Mouse (Mus musculus) hindlimb bud, embryonic 11.5 days (tissue): ENCODE results near the gene Smc3.
"Not testable (repeated sequence)": the region's sequence is repeated elsewhere in the genome, so short reads cannot be mapped to it uniquely, and the experiment has no call there.

Source experiments
- DNase-seq: peaks from one replicate; pipeline ENCODE4 v3.0.0-alpha.2; 2012; ENCODE audit warnings: low read depth, low spot score; ENCODE audit errors: extremely low spot score

The Smc3 gene

DNA sequence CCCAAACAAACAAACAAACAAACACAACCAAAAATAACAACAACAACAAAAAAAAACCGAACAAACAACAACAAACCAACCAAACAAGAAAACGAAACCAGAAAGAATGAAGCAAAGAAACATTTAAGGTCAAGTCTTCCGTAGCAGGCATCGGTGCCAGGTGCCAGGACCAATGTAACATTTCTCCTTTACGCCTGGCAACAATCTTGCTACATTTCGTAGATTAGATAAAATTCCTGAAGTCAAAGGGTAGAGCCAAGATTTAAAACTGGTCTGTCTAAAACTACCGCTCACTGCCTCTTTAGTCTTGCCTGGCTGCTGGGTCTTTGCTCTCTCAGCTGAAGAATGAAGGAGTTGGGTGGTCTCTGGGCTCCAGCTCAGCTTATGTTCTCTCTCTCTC lies 24.1 kb upstream of the Smc3 start:
- no peak for DNase-seq

DNA sequence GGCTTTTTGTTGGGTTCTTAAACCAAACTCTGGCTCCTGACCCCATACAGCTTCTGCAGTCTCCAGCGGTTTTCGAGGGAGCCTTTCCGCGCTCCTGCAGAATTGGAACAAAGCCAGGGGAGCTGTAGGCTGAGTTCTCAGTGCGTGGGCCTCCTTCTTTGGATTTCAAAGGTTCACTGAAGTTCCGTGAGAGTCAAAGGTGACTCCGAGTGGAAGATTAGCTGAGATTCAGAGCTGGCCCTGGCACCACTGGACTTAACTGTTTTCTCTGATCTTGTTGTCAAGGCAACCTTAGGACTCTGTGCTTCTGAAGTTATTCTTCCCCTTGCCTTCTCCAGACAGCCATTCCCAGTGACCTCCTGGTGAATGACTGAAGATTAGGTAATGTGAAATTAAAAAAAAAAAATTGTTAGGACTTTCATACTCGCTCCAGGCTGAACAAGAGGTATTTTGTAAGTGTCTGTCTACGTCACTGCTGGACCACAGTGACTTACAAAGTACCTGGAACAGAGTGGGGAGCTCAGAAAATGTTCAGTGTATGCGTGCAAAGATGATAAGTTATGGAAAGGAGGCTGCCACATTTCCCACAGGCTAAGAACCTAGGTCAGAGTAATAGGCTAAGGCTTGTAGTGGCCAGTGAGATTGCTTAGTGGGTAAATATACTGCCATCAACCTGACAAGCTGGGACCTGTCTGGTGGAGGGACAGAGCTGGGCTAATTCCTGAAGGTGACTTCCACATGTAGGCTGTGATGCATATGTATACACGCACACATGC lies 23.0 kb upstream of the Smc3 start:
- no peak for DNase-seq

DNA sequence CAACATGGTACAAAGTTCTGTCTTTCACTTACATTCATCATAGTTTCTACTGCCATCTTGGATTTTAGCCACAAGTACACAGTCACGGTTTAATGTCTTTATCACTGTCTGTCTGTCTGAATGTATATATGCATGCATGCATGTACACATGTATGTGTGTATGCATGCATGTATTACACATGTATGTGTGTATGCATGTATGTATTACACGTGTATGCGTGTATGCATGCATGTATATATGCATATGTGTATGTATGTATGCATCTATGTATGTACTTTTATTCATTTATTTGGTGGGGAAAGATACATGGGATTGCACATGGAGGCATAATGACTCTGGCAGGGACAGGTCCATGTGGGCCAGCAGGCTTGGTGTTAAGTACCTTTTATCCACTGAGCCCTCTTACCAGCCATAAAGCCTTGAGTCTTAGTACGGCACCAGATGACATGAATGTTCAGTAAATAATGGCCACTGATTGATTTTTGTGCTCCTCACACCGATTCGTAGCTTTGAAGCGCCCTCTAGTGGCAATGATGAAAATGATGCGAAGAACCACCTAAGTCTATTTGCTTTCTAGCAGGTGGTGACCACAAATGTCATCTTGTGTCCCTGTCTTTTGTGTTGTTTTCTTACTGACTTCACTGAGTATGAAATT lies 21.5 kb upstream of the Smc3 start:
- DNase-seq, result peak; percentile 69

DNA sequence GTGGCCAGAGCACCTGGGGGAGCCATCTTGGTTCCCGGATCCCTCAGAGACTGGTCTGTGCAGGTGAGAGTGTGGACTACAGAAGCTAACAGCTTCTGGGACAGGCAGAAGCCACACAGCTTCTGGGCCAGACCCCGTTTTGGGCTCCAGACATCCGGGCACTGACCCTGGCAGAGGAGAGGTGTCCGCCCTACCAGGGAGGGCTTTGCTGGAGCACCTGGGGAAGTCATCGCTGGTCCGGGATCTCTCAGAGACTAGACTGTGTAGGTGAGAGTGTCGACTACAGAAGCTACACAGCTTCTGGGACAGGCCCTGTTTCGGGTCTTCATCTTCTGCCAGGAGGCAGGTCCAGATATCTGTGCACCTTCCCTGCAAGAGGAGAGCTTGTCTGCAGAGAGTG lies 19.9 kb upstream of the Smc3 start:
- not testable (repeated sequence) for DNase-seq

DNA sequence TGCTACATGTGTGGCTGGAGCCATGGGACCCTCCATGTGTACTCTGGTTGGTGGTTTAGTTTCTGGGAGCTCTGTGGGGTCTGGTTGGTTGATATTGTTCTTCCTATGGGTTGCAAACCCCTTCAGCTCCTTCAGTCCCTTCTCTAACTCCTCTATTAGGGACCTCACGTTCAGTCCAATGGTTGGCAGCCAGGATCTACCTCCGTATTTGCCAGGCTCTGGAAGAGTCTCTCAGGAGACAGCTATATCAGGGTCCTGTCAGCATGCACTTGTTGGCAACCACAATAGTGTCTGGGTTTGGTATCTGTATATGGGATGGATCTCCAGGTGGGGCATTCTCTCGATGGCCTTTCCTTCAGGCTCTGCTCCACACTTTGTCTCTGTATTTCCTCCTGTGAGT lies 12.5 kb upstream of the Smc3 start:
- not testable (repeated sequence) for DNase-seq

DNA sequence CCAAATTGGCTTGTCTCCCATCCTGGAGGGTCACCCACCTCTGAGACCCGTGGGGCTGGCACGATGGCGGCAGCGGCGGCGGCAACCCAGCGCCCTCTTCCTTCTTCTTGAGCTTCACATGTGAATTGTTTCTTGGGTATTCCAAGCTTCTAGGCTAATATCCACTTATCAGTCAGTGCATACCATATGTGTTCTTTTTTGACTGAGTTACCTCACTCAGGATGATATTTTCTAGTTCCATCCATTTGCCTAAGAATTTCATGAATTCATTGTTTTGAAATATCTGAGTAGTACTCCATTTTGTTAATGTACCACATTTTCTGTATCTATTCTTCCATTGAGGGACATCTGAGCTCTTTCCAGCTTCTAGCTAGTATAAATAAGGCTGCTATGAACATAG lies 11.2 kb upstream of the Smc3 start, which contains the start of gene Nutf2-ps1:
TSS of gene Nutf2-ps1 (minus strand) at position 101 of the 400 bp plus-strand sequence.
- DNase-seq, result not testable (repeated sequence)

DNA sequence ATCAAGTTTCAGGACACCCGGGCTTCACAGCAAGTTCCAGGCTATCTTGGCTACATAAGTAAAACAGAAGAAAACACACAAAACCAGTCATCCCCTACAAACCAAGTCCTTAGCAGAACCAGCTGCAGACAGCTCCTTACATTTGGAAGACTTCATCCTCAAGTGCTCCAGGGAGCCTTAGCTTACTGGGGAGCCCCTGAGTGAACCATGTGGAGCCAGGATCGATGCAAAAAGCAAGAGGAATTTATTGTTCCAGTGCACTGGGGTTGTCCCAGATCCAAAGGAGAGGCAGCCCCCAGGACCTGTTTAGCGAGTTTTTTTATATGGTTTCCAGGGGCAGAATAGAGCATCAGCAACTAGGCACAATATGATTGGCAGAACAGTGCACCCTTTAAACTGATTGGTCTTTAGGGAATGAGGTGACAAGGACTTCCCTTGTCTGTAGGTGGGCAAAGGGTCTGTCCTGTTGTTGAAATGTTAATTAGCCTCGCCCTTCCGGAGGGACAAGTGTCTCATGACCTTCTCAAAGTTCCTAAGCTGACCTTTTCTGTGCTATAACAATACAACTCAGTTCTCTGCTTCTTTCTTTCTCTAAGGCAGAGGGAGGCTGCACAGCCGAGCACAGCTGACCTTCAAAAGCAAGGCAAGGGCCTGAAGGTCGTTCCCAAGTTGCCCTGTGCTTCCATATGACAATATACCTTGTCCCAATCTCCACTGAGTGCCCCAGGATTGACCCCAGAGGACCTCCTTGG lies 3.3 kb upstream of the Smc3 start:
- no peak for DNase-seq

DNA sequence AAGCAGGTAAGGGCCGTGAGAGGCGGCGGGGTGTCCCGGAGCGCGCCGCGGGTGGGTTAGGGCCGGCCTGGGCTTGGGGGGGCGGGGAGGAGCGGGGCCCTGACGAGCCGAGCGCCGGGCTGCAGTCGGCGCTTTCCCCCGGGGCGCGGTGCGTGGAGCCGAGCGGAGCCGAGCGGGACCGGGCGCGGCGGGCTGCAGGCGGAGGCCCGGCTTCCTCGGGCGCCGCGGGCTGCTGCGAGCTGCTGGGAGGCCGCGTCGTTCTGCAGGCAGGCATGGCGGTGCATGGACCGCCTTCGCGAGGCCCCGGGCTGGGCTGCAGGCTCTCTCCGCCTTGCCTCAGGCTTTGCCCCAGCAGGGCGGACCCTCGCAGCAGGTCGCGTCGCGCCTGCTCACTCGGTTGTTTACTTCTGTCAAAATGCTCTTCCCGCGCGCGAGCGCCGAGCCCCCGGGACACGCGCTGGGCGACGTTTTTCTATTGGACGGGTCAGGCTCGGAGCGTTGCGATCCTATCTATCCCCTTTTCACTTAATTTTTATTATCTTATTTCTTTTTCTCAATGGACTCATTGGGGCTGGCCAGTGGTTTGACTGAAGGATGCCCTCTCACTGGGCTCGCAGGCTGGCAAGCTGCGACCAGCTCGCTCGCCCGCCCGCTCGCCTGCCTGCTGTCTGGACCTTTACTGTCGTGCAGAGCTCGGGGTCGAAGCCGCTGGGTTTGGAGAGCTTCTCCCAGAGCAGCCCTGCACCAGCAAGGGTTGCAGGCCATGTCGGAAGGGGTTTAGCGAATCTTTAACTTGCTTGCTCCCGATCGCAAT lies 558 bp downstream of the Smc3 start:
- DNase-seq, result no peak

DNA sequence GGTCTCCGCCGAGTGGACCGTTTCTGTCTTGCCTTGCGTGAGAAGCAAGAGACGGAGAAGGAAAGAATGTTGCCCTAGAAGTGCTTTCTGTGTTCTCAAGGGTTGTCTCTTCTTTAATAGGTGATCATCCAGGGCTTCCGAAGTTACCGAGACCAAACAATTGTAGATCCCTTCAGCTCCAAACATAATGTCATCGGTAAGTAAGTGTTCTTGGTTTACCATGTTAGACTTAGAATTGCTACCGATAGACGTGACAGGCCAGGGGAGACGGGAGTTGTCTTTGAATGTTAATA lies 1.1 kb downstream of the Smc3 start:
- no peak for DNase-seq

DNA sequence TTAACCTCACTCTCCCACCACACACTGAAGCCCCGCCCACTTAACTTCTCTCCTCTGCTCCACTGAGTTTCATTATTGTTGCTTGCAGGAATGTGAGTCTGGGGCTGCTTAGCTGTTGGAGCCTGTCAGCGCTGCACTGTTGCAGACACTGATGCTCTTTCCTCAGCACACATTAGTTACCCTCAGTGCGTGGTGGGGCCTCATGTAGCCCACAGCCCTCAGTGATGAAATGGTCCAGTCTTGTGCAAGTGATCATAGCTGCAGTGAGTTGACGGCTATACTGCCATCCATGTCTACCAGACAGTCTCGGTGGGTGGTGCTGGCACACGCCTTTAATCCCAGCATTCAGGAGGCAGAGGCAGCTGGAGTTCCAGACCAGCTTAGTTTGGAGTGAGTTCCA lies 8.7 kb downstream of the Smc3 start:
- DNase-seq, result no peak

DNA sequence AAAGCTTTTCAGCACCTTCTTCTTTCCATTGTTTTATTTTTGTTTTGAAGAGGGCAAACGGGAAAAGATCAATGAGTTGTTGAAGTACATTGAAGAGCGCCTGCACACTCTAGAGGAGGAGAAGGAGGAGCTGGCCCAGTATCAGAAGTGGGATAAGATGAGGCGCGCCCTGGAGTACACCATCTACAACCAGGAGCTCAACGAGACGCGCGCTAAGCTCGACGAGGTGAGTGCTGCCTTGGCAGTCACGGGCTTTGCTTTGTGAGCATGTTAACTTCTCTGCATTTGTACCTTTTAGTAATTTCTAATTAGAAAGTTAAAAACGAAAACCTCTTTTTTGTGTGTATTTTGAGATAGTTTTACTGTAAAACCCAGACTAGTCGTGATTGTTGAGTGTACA lies 21.5 kb downstream of the Smc3 start:
- DNase-seq, result no peak

DNA sequence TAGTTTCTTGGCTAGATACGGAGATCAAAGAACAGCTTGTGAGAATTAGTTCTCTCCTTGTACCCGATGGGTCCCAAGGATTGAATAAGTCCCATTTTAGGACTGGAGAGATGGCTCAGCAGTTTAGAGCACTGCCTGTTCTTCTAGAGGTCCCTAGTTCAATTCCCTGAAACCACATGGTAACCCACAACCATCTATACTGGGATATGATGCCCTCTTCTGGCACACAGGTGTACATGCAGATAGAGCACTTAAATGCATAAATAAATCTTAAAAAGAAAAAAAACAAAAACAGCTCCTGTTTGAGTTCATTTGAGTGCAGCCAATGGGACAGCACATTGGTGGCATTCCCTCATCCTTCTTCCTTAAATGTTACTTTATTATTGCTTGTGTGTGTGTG lies 37.8 kb downstream of the Smc3 start:
- DNase-seq, result no peak

DNA sequence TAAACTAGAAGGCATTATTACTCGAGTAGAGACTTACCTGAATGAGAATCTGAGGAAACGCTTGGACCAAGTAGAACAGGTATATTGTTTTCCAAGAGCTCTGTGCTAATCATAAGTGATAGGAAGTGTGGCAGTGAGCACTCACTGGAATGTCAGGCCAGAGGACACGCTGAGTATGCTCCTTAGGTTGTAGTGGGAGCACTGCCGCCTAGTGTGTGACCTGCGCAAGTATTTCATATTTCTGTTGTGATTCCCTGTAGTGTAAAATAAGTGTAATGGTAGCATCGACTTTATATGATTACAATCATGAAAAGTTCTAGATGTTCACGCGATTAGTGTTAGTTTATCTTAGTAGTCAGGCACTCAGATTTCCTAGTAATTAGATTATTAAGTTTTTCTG lies 38.5 kb downstream of the Smc3 start:
- DNase-seq, result no peak

DNA sequence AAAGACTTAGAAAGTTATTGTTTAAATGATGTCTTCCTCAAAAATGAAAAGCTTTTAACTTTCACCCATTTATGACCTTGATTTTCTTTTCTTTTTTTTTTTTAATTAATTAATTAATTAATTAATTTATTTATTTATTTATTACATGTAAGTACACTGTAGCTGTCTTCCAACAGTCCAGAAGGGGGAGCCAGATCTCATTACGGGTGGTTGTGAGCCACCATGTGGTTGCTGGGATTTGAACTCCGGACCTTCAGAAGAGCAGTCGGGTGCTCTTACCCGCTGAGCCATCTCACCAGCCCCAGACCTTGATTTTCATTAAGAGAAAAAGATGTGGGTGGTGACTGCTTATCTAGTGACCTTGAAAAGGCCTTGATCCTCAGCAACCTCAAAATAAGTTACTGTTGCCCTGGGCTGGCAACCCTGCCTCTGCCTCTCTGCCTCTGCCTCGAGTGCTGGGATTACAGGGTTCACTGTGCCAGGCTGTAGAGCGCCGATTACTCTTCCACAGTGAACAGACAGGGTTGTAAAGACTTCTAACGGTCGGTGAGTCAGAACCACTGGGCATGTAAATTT lies 43.9 kb downstream of the Smc3 start:
- DNase-seq, result no peak

DNA sequence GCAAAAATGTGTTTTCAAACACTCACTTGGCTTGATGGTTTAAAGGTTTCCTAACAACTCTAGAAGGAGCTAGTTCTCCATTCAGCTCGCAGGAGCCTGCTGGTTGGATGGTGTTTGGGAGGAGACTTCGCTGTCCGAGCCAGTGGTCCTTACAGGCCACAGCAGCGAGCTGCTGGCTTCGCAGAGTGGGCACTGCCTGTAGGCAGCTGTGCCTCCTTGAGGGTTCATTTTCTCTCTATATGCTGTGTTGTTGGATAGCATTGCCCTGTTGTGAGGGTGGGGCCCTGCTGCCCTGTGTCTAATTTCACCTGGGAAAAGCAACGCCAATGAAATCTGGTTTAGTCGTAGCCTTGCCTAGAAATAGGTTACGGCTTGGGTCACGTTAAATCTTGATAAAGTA lies 47.1 kb downstream of the Smc3 start:
- DNase-seq, result no peak

DNA sequence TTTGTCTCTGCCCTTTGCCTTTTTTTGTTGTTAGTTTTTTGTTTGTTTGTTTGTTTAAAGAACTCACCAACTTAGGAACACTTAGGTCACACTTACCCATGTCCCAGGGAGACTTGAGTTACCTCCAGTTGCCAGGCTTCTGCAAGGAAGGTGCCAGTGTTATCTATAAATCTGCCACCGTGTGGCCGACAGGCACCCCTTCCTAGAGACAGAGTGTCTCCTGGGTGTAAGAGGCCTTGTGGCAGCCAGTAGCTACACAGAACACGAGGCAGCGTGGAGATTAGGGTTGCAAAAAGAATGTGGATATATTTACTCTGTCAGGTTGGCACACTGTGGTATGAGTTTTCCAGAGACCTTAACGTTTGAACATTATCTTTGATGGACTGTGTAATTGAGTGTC lies 47.9 kb downstream of the Smc3 start:
- DNase-seq, result no peak

DNA sequence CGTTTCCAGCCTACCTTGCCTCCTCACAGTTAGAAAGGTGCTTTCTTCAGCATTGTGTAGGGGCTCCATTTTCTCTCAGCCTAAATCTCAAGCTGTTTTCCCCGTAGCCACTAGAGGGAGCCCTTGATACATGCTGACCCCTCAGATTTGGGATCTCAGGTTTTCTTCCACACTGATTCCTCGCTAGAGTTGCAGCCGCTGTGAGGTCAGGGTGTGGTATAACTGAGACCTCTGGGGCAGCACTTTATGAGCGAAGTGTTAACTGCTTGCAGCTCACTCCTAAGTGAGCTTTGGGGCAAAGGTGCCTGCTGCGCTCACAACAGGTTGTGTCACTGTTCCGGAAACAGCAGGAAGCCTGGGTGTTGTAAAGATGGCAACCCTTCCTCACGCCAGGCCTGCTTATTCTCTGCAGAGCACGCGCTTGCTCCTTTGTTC lies 48.6 kb downstream of the Smc3 start:
- peak; percentile 88 for DNase-seq

DNA sequence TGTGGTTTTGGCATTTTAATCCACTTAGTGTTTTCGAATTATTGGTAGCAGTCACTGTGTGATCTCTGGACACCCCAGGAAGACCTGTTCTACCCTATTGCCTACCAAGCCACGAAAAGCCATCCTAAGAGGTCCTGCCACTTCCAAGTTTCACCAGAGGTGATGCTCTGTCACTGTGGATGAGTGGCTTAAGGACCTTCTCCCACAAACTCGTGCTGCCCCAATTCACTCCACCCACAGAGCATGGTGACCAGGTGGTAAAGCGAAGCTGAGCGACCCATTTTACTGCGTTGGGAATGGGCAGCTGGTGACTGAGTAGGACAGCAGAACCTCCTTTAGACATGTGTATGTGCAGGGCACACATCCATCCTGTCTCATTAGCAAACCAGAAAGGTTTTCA lies 49.2 kb downstream of the Smc3 start:
- DNase-seq, result no peak

DNA sequence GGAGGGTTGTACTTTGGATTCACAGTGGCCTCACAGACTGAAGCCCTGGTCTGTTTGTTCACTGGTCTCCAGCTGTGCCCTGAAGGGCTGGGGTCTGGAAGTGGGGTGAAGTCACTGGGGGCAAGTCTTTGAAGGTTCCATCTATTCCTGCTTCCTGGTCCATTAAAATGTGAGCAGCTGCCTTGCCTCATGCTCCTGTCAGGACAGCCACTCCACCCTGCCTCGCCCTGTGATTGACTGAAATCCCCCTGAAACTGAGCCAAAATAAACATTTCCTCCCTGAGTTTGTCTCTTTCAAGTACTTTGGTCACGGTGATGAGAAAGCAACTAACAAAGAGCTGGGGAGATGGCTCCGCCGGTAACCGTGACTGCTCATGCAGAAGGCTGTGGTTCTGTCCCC lies 49.6 kb downstream of the Smc3 start:
- DNase-seq, result no peak

DNA sequence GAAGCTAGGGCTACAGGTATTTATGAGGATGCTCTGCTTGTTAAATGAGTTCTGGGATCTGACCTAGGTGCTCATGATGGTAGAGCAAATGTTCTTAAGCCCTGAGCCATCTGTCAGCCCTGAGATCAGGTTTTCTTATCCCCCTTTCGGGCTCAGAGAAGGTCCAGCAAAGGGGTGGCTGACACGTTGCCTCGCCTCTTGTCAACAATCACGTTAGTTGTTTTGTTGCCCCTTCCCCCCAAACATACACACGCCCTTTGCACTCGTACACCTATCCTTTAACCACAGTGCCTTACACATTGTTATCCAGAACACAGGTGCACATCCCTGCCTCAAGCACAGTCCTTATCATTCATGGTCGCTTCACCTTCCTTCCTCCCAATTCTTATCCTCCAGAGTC lies 50.7 kb downstream of the Smc3 start:
- DNase-seq, result no peak

DNA sequence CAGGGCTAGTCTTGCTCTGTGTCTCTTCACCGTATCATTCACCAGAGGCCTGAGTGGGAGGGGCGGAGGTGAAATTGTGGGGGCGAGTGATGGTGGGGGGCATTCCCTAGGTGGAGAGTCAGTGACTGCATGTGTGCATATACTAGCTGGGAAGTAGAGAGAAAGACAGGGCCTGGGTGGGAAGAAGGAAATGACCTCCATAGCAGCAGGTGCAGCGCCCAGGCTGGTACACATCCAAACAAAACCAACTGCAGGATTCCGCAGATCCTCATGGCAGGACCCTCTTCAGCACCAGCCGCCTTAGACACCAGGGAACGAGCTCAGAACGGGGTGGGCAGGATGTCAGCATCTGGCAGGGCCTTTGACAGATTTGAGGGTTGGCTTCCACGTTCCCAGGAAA lies 52.1 kb downstream of the Smc3 start:
- no peak for DNase-seq
